Mouse (Mus musculus): ENCODE data around the gene Islr2.

Islr2 gene

DNA sequence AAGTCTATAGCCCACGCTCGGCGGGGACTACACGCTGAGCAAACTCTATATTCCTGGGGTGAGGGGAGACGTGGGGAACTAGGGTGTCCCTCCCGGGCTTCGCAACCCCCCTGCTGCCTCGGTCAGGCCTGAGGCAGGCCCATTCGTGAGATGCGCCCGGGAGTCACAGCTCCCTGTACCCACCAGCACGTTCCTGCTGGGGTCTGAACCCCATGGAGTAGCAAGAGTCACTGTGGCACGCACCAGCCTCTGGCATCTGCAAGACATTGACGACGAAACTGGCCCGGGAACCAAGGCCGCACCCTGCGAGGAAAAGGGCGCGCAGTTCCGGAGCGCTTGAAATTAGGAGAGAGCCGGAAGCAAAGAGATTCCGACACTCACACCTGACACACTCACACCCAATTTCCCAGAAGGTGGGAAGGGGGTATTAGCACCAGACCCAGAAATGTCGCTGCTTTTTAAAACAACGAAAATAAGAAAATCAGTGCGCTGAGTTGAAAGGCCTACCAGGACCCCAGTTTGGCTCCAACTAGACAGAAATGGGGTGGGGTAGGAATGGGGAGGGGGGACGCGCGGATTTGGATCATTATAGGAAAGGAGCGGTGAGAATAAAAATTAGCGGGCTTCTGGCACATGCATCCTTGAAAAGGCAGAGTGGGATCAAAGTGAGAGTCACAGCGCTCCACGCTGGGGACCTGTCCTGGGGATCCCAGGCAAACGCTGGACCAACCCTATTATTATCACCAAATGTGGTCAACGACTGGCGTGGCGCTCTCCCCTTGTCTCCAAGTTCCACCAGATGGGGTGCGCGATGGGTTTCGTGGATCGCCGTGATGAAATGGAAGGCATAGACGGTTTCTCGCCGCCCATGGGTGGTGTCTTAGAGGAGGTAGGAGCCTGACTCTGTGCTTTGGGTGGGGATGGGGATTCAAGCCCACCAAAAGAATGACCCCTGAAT lies 7.2 kb downstream of the Islr2 start:
- DNase-seq (ENCODE audit: low read depth, low spot score): no peak

DNA sequence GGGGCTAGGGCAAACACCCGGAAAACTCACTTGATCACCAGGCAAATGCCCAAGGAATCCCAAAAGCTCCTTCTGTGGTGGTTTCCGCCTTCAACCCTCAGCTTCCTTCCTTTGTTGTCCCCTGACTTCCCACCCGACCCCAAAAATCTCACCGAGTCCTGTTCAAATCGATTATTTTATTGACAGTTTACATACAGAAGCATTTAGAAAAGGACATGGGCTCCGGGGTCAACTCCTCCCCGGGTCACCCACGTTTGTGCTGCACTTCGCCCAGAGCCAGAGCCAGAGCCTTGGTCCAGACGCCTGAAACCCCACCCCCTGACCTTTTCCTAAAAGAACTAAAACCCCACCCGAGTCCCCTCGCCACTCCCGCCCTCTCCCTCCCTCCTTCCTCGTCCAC lies 8.0 kb downstream of the Islr2 start:
- DNase-seq (ENCODE audit: low read depth, low spot score): no peak

- DNase-seq (ENCODE audit: low read depth, low spot score): no peak
These were observed 8.4 kb downstream of the Islr2 start for GRCm38 (mm10) chr9:58195671-58196070.

GRCm38 (mm10) chr9:58194222-58194621 lies 9.9 kb downstream of the Islr2 start:
- DNase-seq (ENCODE audit: low read depth, low spot score): no peak

DNA sequence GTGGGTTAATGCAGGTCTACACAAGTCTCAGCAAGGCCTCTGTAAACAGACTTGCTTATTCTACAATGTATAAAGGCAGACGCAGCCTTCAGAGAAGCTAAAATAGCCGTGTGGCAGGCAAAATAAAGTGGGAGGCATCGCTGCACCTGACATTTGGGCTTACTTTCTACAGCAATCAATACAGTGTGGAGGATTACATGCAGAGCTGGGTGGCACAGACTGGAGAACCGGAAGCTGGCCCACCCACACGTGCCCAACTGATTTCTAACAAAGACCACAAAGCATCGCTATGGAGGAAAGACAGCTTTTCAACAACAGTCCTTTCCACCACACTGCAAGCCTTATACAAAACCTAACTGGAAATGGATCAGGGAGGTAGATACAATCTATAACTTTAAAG lies 19.7 kb downstream of the Islr2 start:
- DNase-seq (ENCODE audit: low read depth, low spot score): no peak

DNA sequence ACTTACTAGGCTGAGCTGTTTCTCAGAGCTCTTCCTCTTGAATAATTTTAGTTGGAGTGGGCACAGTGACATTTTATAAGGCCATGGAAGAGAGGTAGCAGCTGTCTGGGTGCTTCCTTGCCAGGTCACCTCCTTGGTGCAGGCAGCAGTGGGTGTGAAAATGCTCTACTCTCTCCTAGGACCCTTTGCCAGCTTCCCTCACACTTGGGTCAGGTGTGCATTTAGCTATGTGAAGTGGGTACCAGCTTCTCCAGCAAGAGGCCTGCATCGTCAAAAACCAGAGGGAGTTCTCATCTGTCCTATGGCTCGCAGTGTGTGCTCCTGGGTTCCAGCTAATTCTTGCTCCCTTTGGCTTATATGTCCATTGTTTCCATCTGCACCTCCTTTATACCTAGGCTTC lies 24.7 kb downstream of the Islr2 start:
- DNase-seq (ENCODE audit: low read depth, low spot score): no peak

DNA sequence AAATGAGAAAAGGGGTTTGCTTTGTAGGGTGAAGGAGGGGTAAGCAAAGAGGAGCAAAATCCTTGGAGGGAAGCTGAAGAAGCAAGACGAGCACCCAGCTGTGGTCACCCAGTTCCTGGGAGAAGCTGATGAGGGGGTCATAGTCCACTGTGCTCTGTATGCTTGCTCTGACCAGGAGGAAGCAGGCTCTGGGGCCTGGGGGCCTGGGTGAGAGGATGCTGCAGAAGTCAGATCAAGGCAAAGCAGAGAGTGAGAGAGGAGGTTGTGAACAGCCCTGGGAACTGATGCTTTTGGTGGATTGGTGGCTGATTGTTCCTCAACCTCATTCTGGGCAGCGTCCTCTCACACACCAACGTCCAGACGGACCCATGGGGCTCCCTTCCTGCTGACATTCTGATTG lies 27.0 kb downstream of the Islr2 start:
- no peak for DNase-seq (ENCODE audit: low read depth, low spot score)

DNA sequence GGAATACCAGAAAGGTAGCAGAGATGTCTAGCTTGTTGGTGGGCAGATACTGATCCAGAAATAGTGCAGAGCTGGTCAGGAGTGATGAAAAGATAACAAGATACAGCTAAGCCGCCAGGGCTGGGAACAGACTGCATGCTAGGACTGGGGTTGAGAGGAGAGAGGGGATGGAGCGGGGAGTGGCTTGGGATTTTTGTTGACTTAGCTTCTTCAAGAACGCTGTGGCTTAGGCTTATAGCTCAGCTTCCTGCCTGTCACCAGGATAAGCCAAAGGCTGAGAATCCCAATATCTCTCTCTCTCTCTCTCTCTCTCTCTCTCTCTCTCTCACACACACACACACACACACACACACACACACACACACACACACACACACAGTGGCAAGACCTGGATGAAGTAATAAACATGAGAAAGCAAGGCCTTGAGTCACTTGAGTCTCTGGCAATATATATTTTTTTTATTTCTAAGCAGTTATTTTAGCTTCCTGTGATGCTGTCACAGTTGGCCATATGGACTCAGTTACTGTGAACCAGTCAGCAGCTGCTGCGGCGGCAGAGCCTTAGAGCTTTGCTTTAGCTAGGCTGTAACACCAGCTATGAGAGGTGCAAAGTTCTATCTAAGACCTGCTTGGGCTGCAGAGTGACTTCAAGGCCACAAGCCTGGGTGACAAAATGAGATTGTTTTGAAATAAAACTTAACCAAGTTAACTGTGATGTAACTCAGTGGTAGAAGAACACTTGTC lies 28.2 kb downstream of the Islr2 start:
- no peak for DNase-seq (ENCODE audit: low read depth, low spot score)

DNA sequence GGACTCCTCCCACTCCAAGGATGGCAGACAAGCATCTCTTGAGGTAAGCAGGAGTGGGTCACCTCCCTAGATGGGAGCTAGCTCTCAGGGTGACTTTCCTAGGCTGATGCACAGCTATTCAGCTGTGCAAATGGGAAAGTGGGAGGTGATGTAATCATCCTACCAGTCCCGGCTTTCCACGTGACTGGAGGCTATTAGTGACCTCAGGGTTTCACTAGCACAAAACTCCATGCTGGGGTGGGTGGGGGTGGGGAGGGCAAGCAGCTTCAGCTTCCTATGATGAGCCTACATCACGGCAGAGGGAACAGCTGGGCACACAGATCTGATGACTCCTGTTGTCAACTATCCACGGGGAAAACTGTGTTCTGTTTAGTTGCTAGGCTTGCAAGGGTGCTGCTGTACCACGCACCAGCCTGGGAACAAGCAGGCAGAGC lies 29.3 kb downstream of the Islr2 start:
- DNase-seq (ENCODE audit: low read depth, low spot score): no peak

DNA sequence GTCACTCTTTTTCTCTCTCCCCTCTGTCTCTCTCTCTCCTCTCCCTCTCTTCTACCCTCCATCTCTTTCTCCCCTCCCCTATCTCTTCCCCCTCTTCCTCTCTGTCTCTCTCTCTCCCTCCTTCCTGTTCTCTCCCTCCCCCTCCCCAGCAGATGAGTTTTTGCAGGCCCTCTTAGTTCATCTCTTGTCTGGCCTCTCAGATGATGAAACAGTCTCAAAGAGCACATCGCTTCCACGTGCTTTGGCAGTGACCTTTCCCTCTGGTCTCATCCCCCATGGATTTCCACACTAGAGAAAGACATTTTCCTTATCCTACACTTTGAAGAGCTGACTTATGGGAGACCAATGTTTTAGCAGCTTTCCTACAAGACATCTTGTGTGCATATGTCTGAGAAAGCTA lies 31.3 kb downstream of the Islr2 start:
- DNase-seq (ENCODE audit: low read depth, low spot score): no peak

DNA sequence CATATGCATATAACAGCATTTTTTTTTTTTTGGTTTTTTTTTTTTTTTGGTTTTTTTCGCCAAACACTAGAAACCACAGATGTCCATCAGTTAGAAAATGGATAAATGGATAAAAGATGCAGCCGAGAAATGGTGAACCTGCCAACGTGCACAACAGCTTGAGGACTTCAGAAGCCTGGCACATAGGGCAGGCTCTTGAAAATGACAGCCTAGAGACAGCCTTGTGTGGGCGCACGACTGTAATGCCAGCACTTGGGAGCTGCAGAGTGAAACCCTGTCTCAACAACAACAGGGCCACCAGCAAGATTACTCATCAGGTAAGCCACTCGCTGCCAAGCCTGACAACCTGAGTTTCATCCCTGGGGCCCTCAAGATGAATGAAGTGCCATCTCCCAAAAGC lies 34.7 kb downstream of the Islr2 start:
- no peak for DNase-seq (ENCODE audit: low read depth, low spot score)

DNA sequence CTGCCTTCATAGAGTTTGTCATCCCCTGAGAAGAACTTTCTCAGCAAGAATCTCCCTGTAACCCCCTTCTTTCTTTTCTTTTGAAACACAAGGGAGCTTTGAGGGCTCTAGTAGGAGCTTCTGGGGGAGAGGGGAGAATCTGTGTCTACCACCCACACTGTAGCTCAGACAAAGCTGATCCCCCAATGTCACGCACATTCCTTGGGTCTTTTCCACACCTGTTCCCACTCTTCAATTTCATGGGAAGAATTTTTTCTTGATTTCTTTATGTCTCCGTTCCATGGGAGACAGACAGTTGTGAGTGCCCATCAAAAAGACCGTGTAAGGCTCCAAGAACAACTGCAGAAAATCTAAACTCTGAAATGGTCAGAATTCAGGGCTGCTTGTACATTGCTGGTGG lies 35.2 kb downstream of the Islr2 start:
- no peak for DNase-seq (ENCODE audit: low read depth, low spot score)

DNA sequence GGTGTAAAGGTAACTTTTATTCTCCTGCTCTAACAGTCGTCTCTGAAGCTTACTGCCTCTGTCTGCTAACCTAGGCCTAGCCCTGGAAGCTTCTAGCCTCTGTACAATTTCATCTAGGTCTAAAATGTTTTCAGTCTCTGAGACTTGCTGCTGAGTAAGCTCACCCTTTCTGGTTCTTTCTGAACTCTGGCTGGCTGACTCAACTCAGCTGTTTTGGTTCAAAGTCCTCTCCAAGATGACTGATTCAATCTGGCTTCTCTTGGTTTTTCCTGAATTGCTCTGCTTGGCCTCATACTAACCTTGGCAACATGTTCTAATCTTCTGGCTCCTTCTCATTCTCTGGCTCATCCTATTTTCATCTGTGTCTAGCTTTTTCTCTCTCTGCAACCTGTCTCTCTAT lies 38.3 kb downstream of the Islr2 start:
- no peak for DNase-seq (ENCODE audit: low read depth, low spot score)

DNA sequence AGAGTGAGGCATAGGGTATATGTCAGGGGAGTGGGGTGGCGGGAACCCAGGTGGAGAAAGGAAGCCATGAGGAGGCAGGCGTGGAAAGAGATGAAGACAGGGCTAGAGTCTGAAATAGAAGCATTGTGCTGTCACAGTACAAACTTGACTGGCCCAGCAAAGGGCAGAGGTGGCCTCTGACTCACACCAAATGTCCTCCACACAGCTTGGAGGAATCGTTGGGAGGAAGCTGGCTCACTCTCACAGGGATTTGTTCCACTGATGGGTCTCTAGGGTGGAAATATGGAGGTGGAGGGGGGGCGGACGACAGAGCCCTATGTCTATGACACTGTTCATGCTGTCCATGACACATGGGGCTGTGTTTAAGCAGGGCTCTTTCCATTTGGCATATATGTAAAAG lies 41.0 kb downstream of the Islr2 start:
- no peak for DNase-seq (ENCODE audit: low read depth, low spot score)

DNA sequence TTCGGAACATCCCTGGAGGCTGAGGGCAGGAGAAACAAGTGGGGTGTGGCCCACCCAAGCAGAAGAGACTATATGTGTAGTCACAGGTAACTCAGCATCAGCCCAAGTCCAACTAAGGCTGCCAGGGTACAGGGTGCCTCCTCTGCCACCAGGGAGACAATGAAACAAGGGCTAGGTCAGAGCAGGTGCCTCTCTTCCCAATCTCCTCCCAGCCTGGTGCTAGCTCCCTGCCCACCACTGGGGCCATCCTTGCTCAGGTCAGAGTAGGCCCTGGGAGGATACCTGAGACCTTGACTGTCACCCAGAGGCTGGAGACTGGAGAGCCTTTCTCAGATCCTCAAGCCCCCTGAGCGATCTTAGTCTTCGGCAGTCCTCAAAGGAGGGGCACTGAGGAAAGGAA lies 41.9 kb downstream of the Islr2 start:
- no peak for DNase-seq (ENCODE audit: low read depth, low spot score)

DNA sequence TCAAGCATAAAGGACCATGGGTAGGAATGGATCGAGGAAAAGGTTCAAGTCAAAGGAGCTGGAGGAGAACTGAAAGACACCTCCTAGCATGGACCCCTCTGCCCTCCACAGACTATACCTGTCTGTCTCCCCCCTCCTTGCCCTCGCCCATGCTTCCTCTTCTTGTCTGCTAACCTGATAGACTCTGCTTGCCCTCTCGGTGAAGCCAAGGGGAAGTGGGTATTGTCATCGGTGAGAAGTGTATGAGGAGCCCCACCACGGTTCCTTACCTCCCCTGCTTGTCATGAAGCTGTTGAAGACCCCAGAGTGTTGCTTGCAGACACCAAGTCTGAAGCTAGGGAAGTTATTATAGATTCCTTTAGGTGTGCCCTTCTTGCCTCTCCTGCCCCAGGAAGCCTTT lies 43.8 kb downstream of the Islr2 start:
- DNase-seq (ENCODE audit: low read depth, low spot score): no peak

GRCm38 (mm10) chr9:58159855-58160254 lies 44.3 kb downstream of the Islr2 start:
- DNase-seq (ENCODE audit: low read depth, low spot score): no peak

- no peak for DNase-seq (ENCODE audit: low read depth, low spot score)
These were observed 45.4 kb downstream of the Islr2 start for GRCm38 (mm10) chr9:58158541-58159311.

DNA sequence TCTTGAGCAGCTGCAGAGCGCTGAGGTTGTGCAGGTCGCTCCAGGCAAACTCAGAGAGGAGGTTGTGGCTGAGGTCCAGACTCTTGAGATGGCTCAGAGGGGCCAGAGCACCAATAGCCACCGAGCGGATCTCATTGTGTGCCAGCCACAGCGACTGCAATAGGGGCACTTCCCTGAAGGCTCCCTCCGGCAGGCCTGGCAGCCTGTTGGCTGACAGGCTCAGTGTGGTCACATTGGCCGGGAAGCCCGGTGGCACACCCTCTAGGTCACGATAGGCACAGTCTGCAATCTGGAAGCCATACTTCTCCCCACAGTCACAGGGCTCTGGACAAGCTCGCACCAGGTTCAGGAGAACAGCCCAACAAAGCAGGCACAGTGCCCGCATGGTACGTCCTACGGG lies 46.3 kb downstream of the Islr2 start:
- DNase-seq (ENCODE audit: low read depth, low spot score): no peak

GRCm38 (mm10) chr9:58156819-58157560 lies 47.1 kb downstream of the Islr2 start:
- no peak for DNase-seq (ENCODE audit: low read depth, low spot score)

- DNase-seq (ENCODE audit: low read depth, low spot score): no peak
These were observed 48.8 kb downstream of the Islr2 start for GRCm38 (mm10) chr9:58155366-58155765.

Measured in WW6 (cell line).